Mouse (Mus musculus) cerebellum, adult 2 months (tissue): ENCODE data around the gene Tnni2.

Experiments used
- CTCF ChIP-seq: fragments of 200-500 bp; IDR thresholded peaks from 2 replicates; pipeline ENCODE4 v1.5.1; 2011; ENCODE audit warnings: low read depth, mild to moderate bottlenecking, control low read depth, low read length, moderate library complexity, borderline replicate concordance; ENCODE audit not compliant: insufficient read depth
- POLR2A ChIP-seq: fragments of 200-500 bp; IDR thresholded peaks from 2 replicates; pipeline ENCODE4 v1.6.1; 2011; ENCODE audit warnings: low read length, control low read depth, borderline replicate concordance; ENCODE audit not compliant: insufficient read depth

DNA sequence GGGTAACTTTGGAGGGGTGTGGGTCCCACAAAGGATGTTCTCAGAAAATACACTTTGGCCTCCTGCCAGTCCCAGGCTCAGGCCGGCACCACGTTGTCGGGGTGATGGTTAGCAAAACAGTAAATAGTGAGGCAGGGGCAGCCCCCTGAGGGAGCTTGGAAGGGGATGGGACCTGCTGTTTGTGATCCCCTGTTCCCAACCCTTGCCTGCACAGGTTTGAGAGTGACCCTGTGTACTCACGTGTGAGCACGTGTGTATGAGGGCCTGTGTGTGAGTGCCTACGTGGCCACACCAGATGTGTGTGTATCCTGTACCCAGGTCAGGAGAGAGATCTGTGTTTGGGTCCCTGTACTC, 40.6 kb downstream of the Tnni2 start:
- TF ChIP-seq CTCF (no peak), POLR2A (no peak)
